Mouse (Mus musculus): Measurements from ENCODE around the gene Dab2ip. TPM values are rescaled to one million over a fixed set of nuclear protein-coding genes. Genes with fewer than 3 reads are reported as not detected.

Dab2ip gene
- total and polyA plus RNA-seq, 3 experiments, result 4.0 to 9.9 TPM; not detected in 1

DNA sequence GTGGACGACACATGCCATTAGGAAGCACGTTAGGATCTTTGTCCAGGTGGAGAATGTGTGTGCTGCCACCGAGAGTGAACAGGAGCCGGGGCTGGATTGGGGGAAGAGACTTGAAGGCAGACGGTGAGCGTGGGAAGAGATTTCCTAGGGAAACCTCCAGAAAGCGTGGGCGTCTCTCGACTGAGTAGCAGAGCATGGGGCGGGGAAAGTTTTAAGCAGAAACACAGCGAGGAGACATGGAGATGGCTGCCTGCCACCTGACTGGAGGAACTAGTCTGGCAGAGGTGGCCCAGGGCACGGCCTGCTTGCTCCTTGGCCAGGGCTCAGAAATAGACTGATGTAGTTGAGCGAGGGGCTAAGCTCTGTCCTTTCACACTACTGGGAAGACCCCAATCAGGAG, 82.5 kb downstream of the Dab2ip start:
- H3K79me2 ChIP-seq (ENCODE audit: control insufficient read depth, insufficient read depth, low read length, poor library complexity), result no peaks in the 10 kb centered on the region; the same call in 1 of the 2 replicates
- no peak overlapping the region for H3K27ac ChIP-seq (ENCODE audit: control insufficient read depth, low read depth, low read length)
- DNase-seq (ENCODE audit: low read depth, low spot score), result peak; percentile 10
- H3K4me3 ChIP-seq (ENCODE audit: control insufficient read depth in 1 of 2, insufficient read depth in 1 of 2, low read depth in 2 of 2, low read length in 2 of 2), result no peak overlapping the region
- H3K9ac ChIP-seq (ENCODE audit: control insufficient read depth, low read depth, low read length, poor library complexity, severe bottlenecking), result no peak overlapping the region
- no peaks in the 10 kb centered on the region for H3K36me3 ChIP-seq (ENCODE audit: control insufficient read depth in 1 of 2, insufficient read depth in 2 of 2, low read length in 2 of 2)
- H3K9me3 ChIP-seq (replicated peaks; ENCODE audit: insufficient read depth, low read length), result no peaks in the 10 kb centered on the region
- TF ChIP-seq ZC3H11A (IDR thresholded peaks at IDR 0.05; ENCODE audit: low read depth, low read length), result no peak
- no peak for TF ChIP-seq CHD1 (IDR thresholded peaks at IDR 0.05; ENCODE audit: low read depth, low read length)
- TF ChIP-seq MAX (IDR thresholded peaks at IDR 0.05; ENCODE audit: low read length), result no peak
- no peak for TF ChIP-seq POLR2AphosphoS2 (IDR thresholded peaks at IDR 0.05; ENCODE audit: low read length)
- no peak for TF ChIP-seq ZNF384 (IDR thresholded peaks at IDR 0.05; ENCODE audit: low read depth, low read length)
- TF ChIP-seq MXI1 (IDR thresholded peaks at IDR 0.05; ENCODE audit: low read depth, low read length), result no peak
- no peak for TF ChIP-seq GABPA (IDR thresholded peaks at IDR 0.05; ENCODE audit: low read depth, low read length)
- no peak for TF ChIP-seq E2F4 (IDR thresholded peaks at IDR 0.05; ENCODE audit: borderline replicate concordance, low read depth, low read length)
- no peak for TF ChIP-seq CHD2 (IDR thresholded peaks at IDR 0.05; ENCODE audit: low read length)
- no peak for TF ChIP-seq ELF1 (IDR thresholded peaks at IDR 0.05; ENCODE audit: low read depth, low read length)
- TF ChIP-seq JUND (IDR thresholded peaks at IDR 0.05; ENCODE audit: low read depth, low read length), result no peak
- 0 out of 4 replicates have a peak, but pooled peaks cover 0 to 3% of the 10 kb centered on the region in 2 experiments for H3K4me1 ChIP-seq (ENCODE audit: control insufficient read depth in 1 of 2, insufficient read depth in 2 of 2, low read length in 2 of 2)
- H3K27me3 ChIP-seq (ENCODE audit: control insufficient read depth in 1 of 2, insufficient read depth in 2 of 2, low read length in 2 of 2), result no peaks in the 10 kb centered on the region; a peak in 2 of 4 replicates

DNA sequence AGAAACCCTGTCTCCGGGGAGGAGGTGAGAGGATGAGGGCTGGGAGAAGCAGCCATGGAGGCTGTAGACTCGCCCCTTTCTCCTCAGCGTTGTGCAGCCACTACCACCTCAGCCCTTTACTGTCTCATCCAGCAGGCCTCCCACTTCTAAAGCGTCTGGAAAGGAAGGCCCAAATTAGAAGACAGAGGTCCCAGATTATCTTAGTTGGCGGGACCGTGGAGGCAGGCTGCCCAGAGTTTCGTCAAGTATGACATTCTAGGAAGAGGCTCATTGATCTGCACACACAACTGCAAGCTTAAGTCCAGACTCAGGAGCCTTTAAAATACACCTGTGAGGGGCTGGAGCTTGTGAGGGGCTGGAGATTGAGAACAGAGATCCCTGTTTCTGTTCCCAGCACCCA, 84.2 kb downstream of the Dab2ip start:
- no peak overlapping the region for H3K9ac ChIP-seq (ENCODE audit: control insufficient read depth, low read depth, low read length, poor library complexity, severe bottlenecking)
- no peak for DNase-seq (ENCODE audit: low read depth, low spot score)
- no peaks in the 10 kb centered on the region for H3K9me3 ChIP-seq (replicated peaks; ENCODE audit: insufficient read depth, low read length)
- no peak overlapping the region for H3K27ac ChIP-seq (ENCODE audit: control insufficient read depth, low read depth, low read length)
- no peaks in the 10 kb centered on the region for H3K79me2 ChIP-seq (ENCODE audit: control insufficient read depth, insufficient read depth, low read length, poor library complexity)
- no peaks in the 10 kb centered on the region; a peak in 2 of 4 replicates for H3K27me3 ChIP-seq (ENCODE audit: control insufficient read depth in 1 of 2, insufficient read depth in 2 of 2, low read length in 2 of 2)
- H3K4me3 ChIP-seq (ENCODE audit: control insufficient read depth in 1 of 2, insufficient read depth in 1 of 2, low read depth in 2 of 2, low read length in 2 of 2), result no peak overlapping the region
- TF ChIP-seq MYC (IDR thresholded peaks at IDR 0.05; ENCODE audit: low read depth, low read length) (no peak), USF1 (IDR thresholded peaks at IDR 0.05; ENCODE audit: low read depth, low read length) (no peak), TBP (IDR thresholded peaks at IDR 0.05; ENCODE audit: low read depth, low read length) (no peak), GATA1 (IDR thresholded peaks at IDR 0.05; ENCODE audit: low read depth, low read length) (no peak), MEF2A (IDR thresholded peaks at IDR 0.05; ENCODE audit: extremely low read depth, insufficient replicate concordance, low read depth, low read length, poor library complexity, severe bottlenecking) (no peak), CHD1 (IDR thresholded peaks at IDR 0.05; ENCODE audit: low read depth, low read length) (no peak), E2F4 (IDR thresholded peaks at IDR 0.05; ENCODE audit: borderline replicate concordance, low read depth, low read length) (no peak), CHD2 (IDR thresholded peaks at IDR 0.05; ENCODE audit: low read length) (no peak), MYB (IDR thresholded peaks at IDR 0.05; ENCODE audit: low read depth, low read length) (no peak), MAX (IDR thresholded peaks at IDR 0.05; ENCODE audit: low read length) (no peak)
- H3K4me1 ChIP-seq (ENCODE audit: control insufficient read depth in 1 of 2, insufficient read depth in 2 of 2, low read length in 2 of 2), result 0 out of 4 replicates have a peak, but pooled peaks cover 0 to 3% of the 10 kb centered on the region in 2 experiments
- no peaks in the 10 kb centered on the region for H3K36me3 ChIP-seq (ENCODE audit: control insufficient read depth in 1 of 2, insufficient read depth in 2 of 2, low read length in 2 of 2)
